Mouse (Mus musculus) heart, adult 2 months (tissue): Measurements from ENCODE around the gene Gm609. TPM values are rescaled to one million over a fixed set of nuclear protein-coding genes. Genes with fewer than 3 reads are reported as not detected.
A peak's percentile ranks its signal among the peaks of the same experiment; 100 is the strongest.

Experiments used
- DNase-seq, 2 experiments: peaks; one replicate each; pipeline ENCODE4 v3.0.0; 2021
- H3K27ac ChIP-seq: fragments of 200-600 bp; 2 replicates; pipeline ENCODE4 v1.8.1; 2022
- H3K27me3 ChIP-seq: fragments of 200-500 bp; 2 replicates; pipeline ENCODE4 v1.6.1; 2012; ENCODE audit warnings: mild to moderate bottlenecking, low read length, inconsistent platforms, mixed read lengths; ENCODE audit not compliant: control insufficient read depth, insufficient read depth
- H3K36me3 ChIP-seq: fragments of 200-500 bp; 2 replicates; pipeline ENCODE4 v1.6.1; 2012; ENCODE audit warnings: low read length, inconsistent platforms; ENCODE audit not compliant: control insufficient read depth, insufficient read depth
- H3K4me1 ChIP-seq: fragments of 200-500 bp; 2 replicates; pipeline ENCODE4 v1.6.1; 2011; ENCODE audit warnings: low read length; ENCODE audit not compliant: control insufficient read depth, insufficient read depth
- H3K4me3 ChIP-seq: fragments of 200-600 bp; 2 replicates; pipeline ENCODE4 v1.8.1; 2022
- H3K79me2 ChIP-seq: fragments of 200-500 bp; replicated peaks from 2 replicates; pipeline ENCODE4 v1.6.1; 2012; ENCODE audit warnings: mild to moderate bottlenecking, inconsistent platforms, low read length, moderate library complexity, mixed read lengths; ENCODE audit not compliant: control insufficient read depth, insufficient read depth
- H3K9ac ChIP-seq: fragments of 200-500 bp; 2 replicates; pipeline ENCODE4 v1.6.1; 2012; ENCODE audit warnings: low read depth, mild to moderate bottlenecking, control low read depth, inconsistent platforms, low read length, mixed read lengths
- CTCF ChIP-seq: fragments of 200-600 bp; IDR thresholded peaks from 2 replicates; pipeline ENCODE4 v1.8.1; 2022; ENCODE audit warnings: antibody characterized with exemption, mild to moderate bottlenecking, moderate library complexity
- EP300 ChIP-seq: fragments of 200-500 bp; IDR thresholded peaks from 2 replicates; pipeline ENCODE4 v1.6.1; 2011; ENCODE audit warnings: low read depth, low read length, control low read depth; ENCODE audit not compliant: insufficient read depth
- POLR2A ChIP-seq: fragments of 200-500 bp; IDR thresholded peaks from 2 replicates; pipeline ENCODE4 v1.6.1; 2011; ENCODE audit warnings: mild to moderate bottlenecking, low read depth, low read length, control low read depth; ENCODE audit not compliant: insufficient read depth
- WGBS: fragments of 180-500 bp; shearing (Covaris S2); methylation state at CpG from one replicate; pipeline ENCODE4 v1.1.7; 2018; 5-methylcytosine and 5-hydroxymethylcytosine counted together
- intact Hi-C: fragments of 180-260 bp; cut with DNase I; formaldehyde crosslinking; loops from one replicate; pipeline ENCODE4 v1.15.1; 2025
- polyA plus RNA-seq: library from polyadenylated mRNA; depleted of rRNA; stranded (reverse); fragments of >200 nt; gene quantifications from 2 replicates; pipeline ENCODE4 v1.2.3, GENCODE M21; 2012; rRNA removed
- total RNA-seq, 2 experiments: library from RNA; stranded (reverse); gene quantifications; 2 replicates each; pipeline ENCODE4 v1.2.3; 2021

Gene Gm609
- total and polyA plus RNA-seq, 3 experiments, result not detected

GRCm38 (mm10) chr16:45363480-45364045 is 129.2 kb downstream of the Gm609 start:
- Histone ChIP-seq H3K27ac (peak overlapping the region; percentile 78), H3K36me3 (peaks cover 34% of the 10 kb centered on the region), H3K4me3 (no peak overlapping the region), H3K27me3 (no peaks in the 10 kb centered on the region), H3K4me1 (peaks cover 16% of the 10 kb centered on the region), H3K9ac (no peak overlapping the region), H3K79me2 (no peaks in the 10 kb centered on the region)
- WGBS, result 37% methylated on average over 4 of the region's 4 CpGs
- DNase-seq, result no peak
- intact Hi-C loops, result no loop called here
- TF ChIP-seq POLR2A (no peak), EP300 (no peak), CTCF (no peak)

Other genes starting within 250 kb of the Gm609 start
- gene Cd200, start 83.9 kb downstream of the Gm609 start, total RNA-seq, result 10 to 100 TPM; 63.6 to 69.3 TPM
- 90.0 and 99.3 TPM in 2 replicates for gene Cd200, start 83.9 kb downstream of the Gm609 start, polyA plus RNA-seq
- not detected for gene Gm17783, start 39.1 kb upstream of the Gm609 start, total RNA-seq
- not detected in 2 replicates for gene Gm17783, start 39.1 kb upstream of the Gm609 start, polyA plus RNA-seq
- gene Slc9c1, start 42.3 kb upstream of the Gm609 start, total RNA-seq, result not detected
- gene Slc9c1, start 42.3 kb upstream of the Gm609 start, polyA plus RNA-seq, result not detected in 2 replicates
- gene Gcsam, start 117.4 kb upstream of the Gm609 start, total RNA-seq, result under 1 TPM in 1 of 2 experiments, not detected in 1; 0.20 TPM
- gene Gcsam, start 117.4 kb upstream of the Gm609 start, polyA plus RNA-seq, result 0.12 TPM in 1 of 2 replicates, not detected in the other
- gene BC016579, start 161.1 kb upstream of the Gm609 start, total RNA-seq, result not detected
- gene BC016579, start 161.1 kb upstream of the Gm609 start, polyA plus RNA-seq, result not detected in 2 replicates
- not detected for gene Tmprss7, start 200.7 kb upstream of the Gm609 start, total RNA-seq
- 0.06 TPM in 1 of 2 replicates, not detected in the other for gene Tmprss7, start 200.7 kb upstream of the Gm609 start, polyA plus RNA-seq
- gene Tagln3, start 231.6 kb upstream of the Gm609 start, total RNA-seq, result 1 to 10 TPM in 1 of 2 experiments, under 1 TPM in 1; 0.57 to 1.4 TPM
- gene Tagln3, start 231.6 kb upstream of the Gm609 start, polyA plus RNA-seq, result 1.4 and 1.6 TPM in 2 replicates
- 10 to 100 TPM; 15.8 to 17.1 TPM for gene Abhd10, start 250.0 kb upstream of the Gm609 start, total RNA-seq
- gene Abhd10, start 250.0 kb upstream of the Gm609 start, polyA plus RNA-seq, result 11.5 and 15.8 TPM in 2 replicates